17 mouse cellular contexts compared by ENCODE assay signal in genomic region chr6:108697345-108697744, GRCm38 (mm10).
"Had no signal": no experiment of that assay in that cellular context is flagged by ENCODE, and none has a peak within 500 bp of the region (broad histone marks: within the 10 kb centered on the region; RNA-seq: fewer than 3 reads in every experiment).

No protein-coding gene starts in this region.

- DNase-seq: liver, embryonic 13.5 days; liver, postnatal 0 days; lung, adult 2 months; lung, postnatal 14 days; lung, postnatal 36 days; right cerebral cortex, postnatal 14 days; thymus, adult 18-20 months; thymus, postnatal 14 days; thymus, postnatal 36 days had no signal

- H3K27me3 ChIP-seq: liver, embryonic 13.5 days; liver, embryonic 15.5 days; lung, embryonic 15.5 days; megakaryocyte, embryonic 14.5 days; neural tube, embryonic 12.5 days had no signal

- H3K4me3 ChIP-seq: liver, embryonic 13.5 days; liver, embryonic 15.5 days; lung, embryonic 15.5 days; megakaryocyte, embryonic 14.5 days; midbrain, embryonic 12.5 days; midbrain, embryonic 15.5 days; neural tube, embryonic 12.5 days had no signal

- ATAC-seq: liver, postnatal 0 days; lung, postnatal 0 days; midbrain, embryonic 15.5 days had no signal

- H3K27ac ChIP-seq: liver, embryonic 13.5 days; liver, embryonic 15.5 days; lung, embryonic 15.5 days; macrophage; midbrain, embryonic 15.5 days; neural tube, embryonic 12.5 days had no signal

- H3K36me3 ChIP-seq: liver, embryonic 13.5 days; liver, embryonic 15.5 days; lung, embryonic 15.5 days; midbrain, embryonic 12.5 days; midbrain, embryonic 15.5 days; neural tube, embryonic 12.5 days had no signal

- H3K9ac ChIP-seq: liver, embryonic 13.5 days; liver, embryonic 15.5 days; liver, postnatal 0 days; lung, embryonic 15.5 days; midbrain, embryonic 12.5 days; midbrain, embryonic 15.5 days; neural tube, embryonic 12.5 days had no signal

- H3K4me2 ChIP-seq: liver, embryonic 13.5 days; liver, embryonic 15.5 days; lung, embryonic 15.5 days; midbrain, embryonic 12.5 days; midbrain, embryonic 15.5 days; neural tube, embryonic 12.5 days had no signal

- H3K9me3 ChIP-seq: liver, embryonic 13.5 days; liver, embryonic 15.5 days; lung, embryonic 15.5 days; megakaryocyte, embryonic 14.5 days; midbrain, embryonic 12.5 days; midbrain, embryonic 15.5 days; neural tube, embryonic 12.5 days had no signal
